In genomic region chr10:99619421-99620151, GRCm38 (mm10) we compare ENCODE assay signal across 8 mouse cellular contexts.
DNase-seq lines count a peak whose midpoint lies in the region; ATAC-seq and TF ChIP-seq lines count a peak whose summit lies in the region.

No protein-coding gene starts in this region.

- no peak overlapping the region for H3K9ac ChIP-seq in forebrain, embryonic 13.5 days
- H3K9ac ChIP-seq in hindbrain, embryonic 11.5 days (ENCODE audit: low read depth, low read length), result no peak overlapping the region
- no peak overlapping the region for H3K9ac ChIP-seq in lung, postnatal 0 days (replicated peaks; ENCODE audit: low read depth)

- peak; percentile 75 for ATAC-seq in forebrain, embryonic 13.5 days
- ATAC-seq in hindbrain, embryonic 11.5 days (ENCODE audit: low FRiP score), result peak; percentile 66
- ATAC-seq in lung, postnatal 0 days, result peak; percentile 84

- no peaks in the 10 kb centered on the region for H3K9me3 ChIP-seq in forebrain, embryonic 13.5 days (replicated peaks)
- H3K9me3 ChIP-seq in hindbrain, embryonic 11.5 days (ENCODE audit: control insufficient read depth, low read length), result no peaks in the 10 kb centered on the region
- H3K9me3 ChIP-seq in lung, postnatal 0 days (ENCODE audit: low read length), result no peaks in the 10 kb centered on the region

- H3K27ac ChIP-seq in forebrain, embryonic 13.5 days, result no peak overlapping the region
- H3K27ac ChIP-seq in hindbrain, embryonic 11.5 days (ENCODE audit: low read depth, low read length), result no peak overlapping the region
- no peak overlapping the region for H3K27ac ChIP-seq in lung, postnatal 0 days (ENCODE audit: low read length)

- no peak for TF ChIP-seq EP300 in lung, postnatal 0 days (IDR thresholded peaks at IDR 0.05)

- no peaks in the 10 kb centered on the region for H3K4me1 ChIP-seq in forebrain, embryonic 13.5 days
- H3K4me1 ChIP-seq in hindbrain, embryonic 11.5 days (replicated peaks; ENCODE audit: control insufficient read depth, insufficient read depth, low read length), result no peaks in the 10 kb centered on the region
- H3K4me1 ChIP-seq in lung, postnatal 0 days (ENCODE audit: insufficient read depth, low read depth, low read length), result no peaks in the 10 kb centered on the region

- WGBS in forebrain, embryonic 13.5 days, result 44% methylated on average over 18 of the region's 18 CpGs
- 50% methylated on average over 18 of the region's 18 CpGs for WGBS in hindbrain, embryonic 11.5 days
- 42% methylated on average over 18 of the region's 18 CpGs for WGBS in lung, postnatal 0 days

- no peaks in the 10 kb centered on the region for H3K27me3 ChIP-seq in forebrain, embryonic 13.5 days
- no peaks in the 10 kb centered on the region for H3K27me3 ChIP-seq in hindbrain, embryonic 11.5 days (ENCODE audit: control insufficient read depth, insufficient read depth, low read length)
- H3K27me3 ChIP-seq in lung, postnatal 0 days (replicated peaks; ENCODE audit: insufficient read depth, low read length), result no peaks in the 10 kb centered on the region

- DNase-seq in MEL-GATA-1-ER (ENCODE audit: extremely low read depth, low read depth), result peak; percentile 44
- peak; percentile 25 for DNase-seq in c-Kit-positive CD71-positive TER-119-negative erythroid progenitor cells, embryonic 14.5 days (ENCODE audit: low read depth)
- peak; percentile 87 for DNase-seq in hindbrain, embryonic 11.5 days (ENCODE audit: low spot score)
- DNase-seq in layer of hippocampus, adult 9-10 months (ENCODE audit: low spot score), result peak; percentile 47
- DNase-seq in lung, postnatal 0 days (ENCODE audit: low spot score), result peak; percentile 91
- DNase-seq in retina, postnatal 7 days (ENCODE audit: low read depth, low spot score), result peak; percentile 74
- DNase-seq in urinary bladder, postnatal 14 days (ENCODE audit: low spot score), result peak; percentile 79

- H3K4me3 ChIP-seq in forebrain, embryonic 13.5 days, result no peak overlapping the region
- H3K4me3 ChIP-seq in hindbrain, embryonic 11.5 days (ENCODE audit: low read depth, low read length), result no peak overlapping the region
- H3K4me3 ChIP-seq in lung, postnatal 0 days (ENCODE audit: low read depth, low read length), result no peak overlapping the region; the same call in 1 of the 2 replicates

- peak overlapping the region; percentile 22; the same call in 1 of the 2 replicates for H3K4me2 ChIP-seq in forebrain, embryonic 13.5 days
- H3K4me2 ChIP-seq in hindbrain, embryonic 11.5 days (replicated peaks; ENCODE audit: low read depth, low read length), result no peak overlapping the region
- peak overlapping the region; percentile 39; the same call in 1 of the 2 replicates for H3K4me2 ChIP-seq in lung, postnatal 0 days (replicated peaks; ENCODE audit: low read depth, low read length)

- peak; percentile 88 for TF ChIP-seq CTCF in lung, postnatal 0 days (IDR thresholded peaks at IDR 0.05)

- no peaks in the 10 kb centered on the region for H3K36me3 ChIP-seq in forebrain, embryonic 13.5 days (ENCODE audit: poor library complexity, severe bottlenecking)
- H3K36me3 ChIP-seq in hindbrain, embryonic 11.5 days (ENCODE audit: control insufficient read depth, insufficient read depth, low read length), result no peaks in the 10 kb centered on the region
- H3K36me3 ChIP-seq in lung, postnatal 0 days (ENCODE audit: insufficient read depth, low read length), result no peaks in the 10 kb centered on the region

Comparison
In these comparisons a context has a peak if more than half of its experiments do, and no peak if none do; other contexts are left out.
1. DNase-seq: peak in every context shown above with its lines; median percentile 91 in lung, postnatal 0 days; 87 in hindbrain, embryonic 11.5 days; 79 in urinary bladder, postnatal 14 days; 74 in retina, postnatal 7 days; 47 in layer of hippocampus, adult 9-10 months; 44 in MEL-GATA-1-ER; 25 in c-Kit-positive CD71-positive TER-119-negative erythroid progenitor cells, embryonic 14.5 days.